Mouse (Mus musculus) liver, adult (tissue): ENCODE results near the gene Ccnc.

Experiments
- GATA4 ChIP-seq: IDR thresholded peaks from 2 replicates; pipeline ENCODE4 v1.6.1; 2014; ENCODE audit warnings: mild to moderate bottlenecking, low read length; ENCODE audit not compliant: insufficient replicate concordance

Ccnc gene

GRCm38 (mm10) chr4:21690221-21690620 is 37.3 kb upstream of the Ccnc start:
- TF ChIP-seq GATA4 = no peak

GRCm38 (mm10) chr4:21695638-21696254 is 31.8 kb upstream of the Ccnc start:
- TF ChIP-seq GATA4 = no peak

GRCm38 (mm10) chr4:21705046-21705445 is 22.5 kb upstream of the Ccnc start:
- no peak for TF ChIP-seq GATA4

GRCm38 (mm10) chr4:21712147-21712546 is 15.4 kb upstream of the Ccnc start:
- TF ChIP-seq GATA4 = no peak

GRCm38 (mm10) chr4:21722752-21723334 is 4.7 kb upstream of the Ccnc start:
- no peak for TF ChIP-seq GATA4

- TF ChIP-seq GATA4 = peak; percentile 64; the same call in 1 of the 2 replicates
Measured at GRCm38 (mm10) chr4:21726912-21727614, 438 bp upstream of the Ccnc start.

GRCm38 (mm10) chr4:21739169-21739568 is 11.7 kb downstream of the Ccnc start:
- no peak for TF ChIP-seq GATA4

- TF ChIP-seq GATA4 = no peak
Measured at GRCm38 (mm10) chr4:21745723-21746122, 18.2 kb downstream of the Ccnc start.

GRCm38 (mm10) chr4:21755123-21755789 is 27.8 kb downstream of the Ccnc start:
- no peak for TF ChIP-seq GATA4

- no peak for TF ChIP-seq GATA4
Measured at GRCm38 (mm10) chr4:21758860-21759259, 31.4 kb downstream of the Ccnc start.

- TF ChIP-seq GATA4 = no peak
Measured at GRCm38 (mm10) chr4:21761416-21762160, 34.1 kb downstream of the Ccnc start.

GRCm38 (mm10) chr4:21763827-21764226 is 36.3 kb downstream of the Ccnc start:
- TF ChIP-seq GATA4 = no peak

- no peak for TF ChIP-seq GATA4
Measured at GRCm38 (mm10) chr4:21766171-21766862, 38.8 kb downstream of the Ccnc start.

- TF ChIP-seq GATA4 = no peak
Measured at GRCm38 (mm10) chr4:21766863-21767304, 39.4 kb downstream of the Ccnc start, which contains the start of the genes Usp45 and Tstd3. Usp45 (plus strand) TSS chr4:21767156. Tstd3 (minus strand) TSS chr4:21767212.

GRCm38 (mm10) chr4:21771064-21771463 is 43.6 kb downstream of the Ccnc start:
- TF ChIP-seq GATA4 = no peak

- no peak for TF ChIP-seq GATA4
Measured at GRCm38 (mm10) chr4:21772306-21772705, 44.8 kb downstream of the Ccnc start.
